8 mouse cellular contexts compared by ENCODE assay signal in genomic region chr13:99447403-99448199, GRCm38 (mm10).
DNase-seq lines count a peak whose midpoint lies in the region; ATAC-seq lines count a peak whose summit lies in the region.

No protein-coding gene starts in this region.

- no peaks in the 10 kb centered on the region for H3K27me3 ChIP-seq in neural tube, embryonic 15.5 days (replicated peaks)
- H3K27me3 ChIP-seq in kidney, embryonic 16.5 days (ENCODE audit: insufficient read depth, low read length) = no peaks in the 10 kb centered on the region
- no peaks in the 10 kb centered on the region; the same call in 1 of the 2 replicates for H3K27me3 ChIP-seq in liver, embryonic 12.5 days (replicated peaks)

- peaks cover 80% of the 10 kb centered on the region for H3K4me1 ChIP-seq in neural tube, embryonic 15.5 days
- peaks cover 16% of the 10 kb centered on the region for H3K4me1 ChIP-seq in kidney, embryonic 16.5 days (ENCODE audit: insufficient read depth, low read length)
- H3K4me1 ChIP-seq in liver, embryonic 12.5 days = no peaks in the 10 kb centered on the region

- no peak overlapping the region for H3K4me3 ChIP-seq in neural tube, embryonic 15.5 days (replicated peaks)
- no peak overlapping the region for H3K4me3 ChIP-seq in kidney, embryonic 16.5 days (ENCODE audit: low read length)
- no peak overlapping the region for H3K4me3 ChIP-seq in liver, embryonic 12.5 days

- DNase-seq in layer of hippocampus, adult 11-12 months (ENCODE audit: low spot score) = peak; percentile 78
- no peak for DNase-seq in layer of hippocampus, adult 9-10 months (ENCODE audit: low spot score)
- peak; percentile 45 for DNase-seq in cerebellum, postnatal 36 days
- DNase-seq in gastrocnemius, postnatal 10 days = peak; percentile 55
- DNase-seq in layer of hippocampus, postnatal 14 days (ENCODE audit: low spot score in 2 of 2) = peak; percentile 62 to 69

- H3K9ac ChIP-seq in neural tube, embryonic 15.5 days (replicated peaks) = no peak overlapping the region
- no peak overlapping the region for H3K9ac ChIP-seq in kidney, embryonic 16.5 days (replicated peaks; ENCODE audit: low read length)
- H3K9ac ChIP-seq in liver, embryonic 12.5 days = no peak overlapping the region

- 18% methylated on average over 11 of the region's 11 CpGs for WGBS in neural tube, embryonic 15.5 days
- WGBS in kidney, embryonic 16.5 days = 63% methylated on average over 11 of the region's 11 CpGs
- 67% methylated on average over 11 of the region's 11 CpGs for WGBS in liver, embryonic 12.5 days (ENCODE audit: insufficient replicate concordance)

- ATAC-seq in neural tube, embryonic 15.5 days (ENCODE audit: low FRiP score) = no peak
- ATAC-seq in kidney, embryonic 16.5 days (ENCODE audit: low FRiP score, low TSS enrichment) = no peak
- no peak for ATAC-seq in liver, embryonic 12.5 days

- H3K36me3 ChIP-seq in neural tube, embryonic 15.5 days = 0 out of 2 replicates have a peak, but pooled peaks cover 3% of the 10 kb centered on the region
- H3K36me3 ChIP-seq in kidney, embryonic 16.5 days (ENCODE audit: insufficient read depth, low read length) = no peaks in the 10 kb centered on the region
- no peaks in the 10 kb centered on the region for H3K36me3 ChIP-seq in liver, embryonic 12.5 days

- H3K9me3 ChIP-seq in neural tube, embryonic 15.5 days (replicated peaks) = no peaks in the 10 kb centered on the region
- H3K9me3 ChIP-seq in kidney, embryonic 16.5 days (ENCODE audit: low read length) = no peaks in the 10 kb centered on the region
- H3K9me3 ChIP-seq in liver, embryonic 12.5 days (replicated peaks) = no peaks in the 10 kb centered on the region

- H3K27ac ChIP-seq in neural tube, embryonic 15.5 days (replicated peaks) = peak overlapping the region; percentile 38; the same call in 1 of the 2 replicates
- H3K27ac ChIP-seq in kidney, embryonic 16.5 days (ENCODE audit: low read length) = no peak overlapping the region
- H3K27ac ChIP-seq in liver, embryonic 12.5 days = no peak overlapping the region

- H3K4me2 ChIP-seq in neural tube, embryonic 15.5 days = peak overlapping the region; percentile 2; the same call in 1 of the 2 replicates
- no peak overlapping the region for H3K4me2 ChIP-seq in kidney, embryonic 16.5 days (replicated peaks; ENCODE audit: low read depth, low read length)
- no peak overlapping the region for H3K4me2 ChIP-seq in liver, embryonic 12.5 days
